Mouse (Mus musculus) MEL (cell line): ENCODE measurements around the gene Nutf2. TPM values are rescaled to one million over a fixed set of nuclear protein-coding genes. Genes with fewer than 3 reads are reported as not detected.

ENCODE experiments used
- DNase-seq: peaks from one replicate; pipeline ENCODE4 v3.0.0; 2011; ENCODE audit warnings: low read depth, low spot score
- H3K27ac ChIP-seq: 2 replicates; pipeline ENCODE4 v1.5.1; 2012; ENCODE audit warnings: low read depth, mild to moderate bottlenecking, control low read depth, low read length, moderate library complexity; ENCODE audit not compliant: control insufficient read depth
- H3K27me3 ChIP-seq, 2 experiments: fragments of 150-350 bp in 1 of 2; sonication (generic) in 1 of 2; 2 replicates each; pipeline ENCODE4 v1.6.1; 2012; ENCODE audit warnings: low read length in 2 of 2, mild to moderate bottlenecking in 2 of 2, improper control_type of control experiment in 1 of 2, moderate library complexity in 1 of 2; ENCODE audit not compliant: insufficient read depth in 2 of 2, control insufficient read depth in 1 of 2
- H3K36me3 ChIP-seq, 2 experiments: 2 replicates each; pipeline ENCODE4 v1.6.1; 2012 to 2014; ENCODE audit warnings: low read length in 2 of 2, improper control_type of control experiment in 1 of 2, inconsistent platforms in 1 of 2, mild to moderate bottlenecking in 1 of 2; ENCODE audit not compliant: insufficient read depth in 2 of 2, control insufficient read depth in 1 of 2
- H3K4me1 ChIP-seq, 2 experiments: fragments of 150-350 bp in 1 of 2; sonication (generic) in 1 of 2; 2 replicates each; pipeline ENCODE4 v1.6.1; 2012; ENCODE audit warnings: low read length in 2 of 2, improper control_type of control experiment in 1 of 2, mild to moderate bottlenecking in 1 of 2; ENCODE audit not compliant: insufficient read depth in 2 of 2, control insufficient read depth in 1 of 2
- H3K4me3 ChIP-seq, 2 experiments: fragments of 150-350 bp in 1 of 2; sonication (generic) in 1 of 2; 2 replicates each; pipeline ENCODE4 v1.5.1; 2012; ENCODE audit warnings: low read depth in 2 of 2, low read length in 2 of 2, mild to moderate bottlenecking in 2 of 2, moderate library complexity in 2 of 2, control low read depth in 1 of 2, improper control_type of control experiment in 1 of 2; ENCODE audit not compliant: control insufficient read depth in 1 of 2, insufficient read depth in 1 of 2
- H3K79me2 ChIP-seq: 2 replicates; pipeline ENCODE4 v1.6.1; 2012; ENCODE audit warnings: mild to moderate bottlenecking, low read length, moderate library complexity; ENCODE audit not compliant: control insufficient read depth, poor library complexity, insufficient read depth
- H3K9ac ChIP-seq: 2 replicates; pipeline ENCODE4 v1.6.1; 2012; ENCODE audit warnings: low read depth, mild to moderate bottlenecking, control low read depth, low read length, moderate library complexity; ENCODE audit not compliant: control insufficient read depth, poor library complexity, severe bottlenecking
- H3K9me3 ChIP-seq: fragments of 150-350 bp; sonication (generic); replicated peaks from 2 replicates; pipeline ENCODE4 v1.6.1; 2012; ENCODE audit warnings: mild to moderate bottlenecking, low read length, improper control_type of control experiment, moderate library complexity; ENCODE audit not compliant: insufficient read depth
- BHLHE40 ChIP-seq: IDR thresholded peaks from 2 replicates; pipeline ENCODE4 v1.6.1; 2012; ENCODE audit warnings: low read depth, mild to moderate bottlenecking, inconsistent platforms, low read length, improper control_type of control experiment, borderline replicate concordance
- CTCF ChIP-seq, 3 experiments: IDR thresholded peaks in 2 of 3; conservative IDR thresholded peaks in 1 of 3; 2 replicates each; pipeline ENCODE4 v1.5.1; 2011 to 2012; ENCODE audit warnings: low read length in 3 of 3, low read depth in 2 of 3, mild to moderate bottlenecking in 2 of 3, improper control_type of control experiment in 1 of 3, inconsistent platforms in 1 of 3, mixed read lengths in 1 of 3, moderate library complexity in 1 of 3; ENCODE audit not compliant: control insufficient read depth in 1 of 3, insufficient read depth in 1 of 3, poor library complexity in 1 of 3, severe bottlenecking in 1 of 3
- E2F4 ChIP-seq: IDR thresholded peaks from 2 replicates; pipeline ENCODE4 v1.6.1; 2011; ENCODE audit warnings: low read depth, low read length, improper control_type of control experiment, borderline replicate concordance
- ELF1 ChIP-seq: IDR thresholded peaks from 2 replicates; pipeline ENCODE4 v1.6.1; 2014; ENCODE audit warnings: low read depth, mild to moderate bottlenecking, inconsistent platforms, low read length, improper control_type of control experiment, moderate library complexity
- EP300 ChIP-seq, 2 experiments: IDR thresholded peaks; 2 replicates each; pipeline ENCODE4 v1.6.1; 2011; ENCODE audit warnings: improper control_type of control experiment in 2 of 2, low read length in 2 of 2, low read depth in 1 of 2, mild to moderate bottlenecking in 1 of 2
- ETS1 ChIP-seq: IDR thresholded peaks from 2 replicates; pipeline ENCODE4 v1.6.1; 2012; ENCODE audit warnings: low read depth, mild to moderate bottlenecking, inconsistent platforms, low read length, improper control_type of control experiment, moderate library complexity
- HCFC1 ChIP-seq: IDR thresholded peaks from 2 replicates; pipeline ENCODE4 v1.6.1; 2012; ENCODE audit warnings: low read depth, mild to moderate bottlenecking, inconsistent platforms, low read length, improper control_type of control experiment, moderate library complexity
- KAT2A ChIP-seq: conservative IDR thresholded peaks from 2 replicates; pipeline ENCODE4 v1.6.1; 2012; ENCODE audit warnings: low read depth, low read length, improper control_type of control experiment, inconsistent platforms
- MAFK ChIP-seq: IDR thresholded peaks from 2 replicates; pipeline ENCODE4 v1.6.1; 2011; ENCODE audit warnings: low read depth, mild to moderate bottlenecking, low read length, improper control_type of control experiment, borderline replicate concordance
- MAZ ChIP-seq: IDR thresholded peaks from 2 replicates; pipeline ENCODE4 v1.6.1; 2012; ENCODE audit warnings: low read depth, mild to moderate bottlenecking, inconsistent platforms, low read length, improper control_type of control experiment
- MEF2A ChIP-seq: IDR thresholded peaks from 2 replicates; pipeline ENCODE4 v1.6.1; 2014; ENCODE audit warnings: low read depth, mild to moderate bottlenecking, inconsistent platforms, low read length, improper control_type of control experiment; ENCODE audit not compliant: poor library complexity, insufficient replicate concordance, severe bottlenecking; ENCODE audit errors: extremely low read depth
- MXI1 ChIP-seq: IDR thresholded peaks from 2 replicates; pipeline ENCODE4 v1.6.1; 2011; ENCODE audit warnings: mild to moderate bottlenecking, low read depth, low read length, improper control_type of control experiment
- MYB ChIP-seq: IDR thresholded peaks from 2 replicates; pipeline ENCODE4 v1.6.1; 2011; ENCODE audit warnings: mild to moderate bottlenecking, low read depth, low read length, improper control_type of control experiment
- MYC ChIP-seq: IDR thresholded peaks from 2 replicates; pipeline ENCODE4 v1.6.1; 2011; ENCODE audit warnings: low read depth, mild to moderate bottlenecking, low read length, improper control_type of control experiment, moderate library complexity
- NRF1 ChIP-seq: IDR thresholded peaks from 2 replicates; pipeline ENCODE4 v1.6.1; 2014; ENCODE audit warnings: low read depth, mild to moderate bottlenecking, inconsistent platforms, low read length, improper control_type of control experiment, moderate library complexity; ENCODE audit not compliant: poor library complexity, insufficient read depth, severe bottlenecking
- POLR2A ChIP-seq, 2 experiments: IDR thresholded peaks; 2 replicates each; pipeline ENCODE4 v1.6.1; 2011 to 2012; ENCODE audit warnings: low read length in 2 of 2, mild to moderate bottlenecking in 2 of 2, control low read depth in 1 of 2, improper control_type of control experiment in 1 of 2, low read depth in 1 of 2, moderate library complexity in 1 of 2; ENCODE audit not compliant: control insufficient read depth in 1 of 2, insufficient read depth in 1 of 2, poor library complexity in 1 of 2
- POLR2AphosphoS2 ChIP-seq: IDR thresholded peaks from 2 replicates; pipeline ENCODE4 v1.6.1; 2011; ENCODE audit warnings: low read length, improper control_type of control experiment
- RAD21 ChIP-seq: IDR thresholded peaks from 2 replicates; pipeline ENCODE4 v1.6.1; 2011; ENCODE audit warnings: mild to moderate bottlenecking, low read depth, low read length, improper control_type of control experiment
- RCOR1 ChIP-seq: IDR thresholded peaks from 2 replicates; pipeline ENCODE4 v1.6.1; 2012; ENCODE audit warnings: low read depth, mild to moderate bottlenecking, inconsistent platforms, low read length, improper control_type of control experiment
- SMC3 ChIP-seq: IDR thresholded peaks from 2 replicates; pipeline ENCODE4 v1.6.1; 2011; ENCODE audit warnings: low read depth, low read length, improper control_type of control experiment
- TAL1 ChIP-seq: IDR thresholded peaks from 2 replicates; pipeline ENCODE4 v1.6.1; 2012; ENCODE audit warnings: mild to moderate bottlenecking, inconsistent platforms, low read length, moderate library complexity, mixed read lengths
- TBP ChIP-seq: IDR thresholded peaks from 2 replicates; pipeline ENCODE4 v1.8.0; 2011; ENCODE audit warnings: low read depth, low read length, improper control_type of control experiment
- TCF12 ChIP-seq: IDR thresholded peaks from 2 replicates; pipeline ENCODE4 v1.6.1; 2014; ENCODE audit warnings: low read depth, mild to moderate bottlenecking, inconsistent platforms, low read length, improper control_type of control experiment, moderate library complexity
- USF1 ChIP-seq: IDR thresholded peaks from 2 replicates; pipeline ENCODE4 v1.6.1; 2014; ENCODE audit warnings: low read depth, mild to moderate bottlenecking, inconsistent platforms, low read length, improper control_type of control experiment, moderate library complexity
- USF2 ChIP-seq, 2 experiments: IDR thresholded peaks; 2 replicates each; pipeline ENCODE4 v1.6.1; 2011 to 2012; ENCODE audit warnings: improper control_type of control experiment in 2 of 2, low read length in 2 of 2, borderline replicate concordance in 1 of 2, inconsistent platforms in 1 of 2, low read depth in 1 of 2, mild to moderate bottlenecking in 1 of 2; ENCODE audit not compliant: insufficient read depth in 1 of 2
- ZC3H11A ChIP-seq: IDR thresholded peaks from 2 replicates; pipeline ENCODE4 v1.6.1; 2012; ENCODE audit warnings: low read depth, mild to moderate bottlenecking, inconsistent platforms, low read length, improper control_type of control experiment
- ZMIZ1 ChIP-seq: IDR thresholded peaks from 2 replicates; pipeline ENCODE4 v1.6.1; 2012; ENCODE audit warnings: low read depth, mild to moderate bottlenecking, inconsistent platforms, low read length, improper control_type of control experiment, moderate library complexity
- ZNF384 ChIP-seq: IDR thresholded peaks from 2 replicates; pipeline ENCODE4 v1.6.1; 2012; ENCODE audit warnings: low read depth, mild to moderate bottlenecking, inconsistent platforms, low read length, improper control_type of control experiment
- polyA plus RNA-seq, 2 experiments: library from polyadenylated mRNA; stranded (reverse) in 1 of 2; unstranded in 1 of 2; fragments of >175 nt in 1 of 2; fragments of >200 nt in 1 of 2; gene quantifications; 2 replicates each; pipeline versions ENCODE4 v1.2.1 to v1.2.4; 2012; ENCODE audit warnings: low replicate concordance in 2 of 2, low read depth in 1 of 2; ENCODE audit not compliant: insufficient read length in 2 of 2, insufficient read depth in 1 of 2, missing spikeins in 1 of 2
- total RNA-seq: library from RNA; depleted of rRNA; stranded (reverse); fragments of 300-350 nt; gene quantifications from 2 replicates; pipeline ENCODE4 v1.2.3, GENCODE M21; 2012

The Nutf2 gene
- total and polyA plus RNA-seq, 3 experiments = 28.0 to 167 TPM; not detected in 1

GRCm38 (mm10) chr8:105874301-105874700, 13.9 kb downstream of the Nutf2 start:
- Histone ChIP-seq H3K4me3 (no peak overlapping the region), H3K9ac (no peak overlapping the region), H3K27me3 (no peaks in the 10 kb centered on the region), H3K27ac (no peak overlapping the region), H3K9me3 (no peaks in the 10 kb centered on the region), H3K79me2 (peaks cover 26% of the 10 kb centered on the region), H3K4me1 (no peaks in the 10 kb centered on the region), H3K36me3 (peaks cover 0 to 31% of the 10 kb centered on the region in 2 experiments; a peak in 2 of 4 replicates)
- TF ChIP-seq MAFK = no peak
- no peak for TF ChIP-seq POLR2A (IDR thresholded peaks at IDR 0.05; ENCODE audit: control insufficient read depth in 1 of 2, insufficient read depth in 1 of 2, low read depth in 1 of 2, low read length in 2 of 2, poor library complexity in 1 of 2)
- TF ChIP-seq ETS1 = no peak
- TF ChIP-seq ZNF384 = no peak
- no peak for TF ChIP-seq RAD21
- TF ChIP-seq E2F4 = no peak
- TF ChIP-seq ZC3H11A = no peak
- no peak for TF ChIP-seq MAZ
- DNase-seq = no peak

- Histone ChIP-seq H3K27ac (peak within 1 kb of the TSS; percentile 70), H3K4me3 (peak within 1 kb of the TSS; percentile 86 to 98), H3K9ac (peak within 1 kb of the TSS; percentile 90), H3K9me3 (no peaks in the 10 kb centered on the region), H3K36me3 (peaks cover 5 to 10% of the 10 kb centered on the region in 2 experiments), H3K79me2 (peaks cover 25% of the 10 kb centered on the region), H3K27me3 (no peaks in the 10 kb centered on the region), H3K4me1 (peaks cover 0 to 4% of the 10 kb centered on the region in 2 experiments; a peak in 1 of 4 replicates)
- DNase-seq = peak; percentile 94
- TF ChIP-seq ZC3H11A (peak; percentile 5; the same call in 1 of the 2 replicates), POLR2AphosphoS2 (peak; percentile 97), TAL1 (no peak), TCF12 (peak; percentile 86), MXI1 (peak; percentile 89), E2F4 (peak; percentile 60; the same call in 1 of the 2 replicates), ZNF384 (no peak), MYC (peak; percentile 71; the same call in 1 of the 2 replicates), KAT2A (no peak; the same call in 1 of the 2 replicates), ELF1 (peak; percentile 87), EP300 (IDR thresholded peaks at IDR 0.05; ENCODE audit: low read depth in 1 of 2, low read length in 2 of 2) (peak in 1 of 2 experiments; percentile 68; a peak in 2 of 4 replicates), ETS1 (peak; percentile 51; the same call in 1 of the 2 replicates), NRF1 (peak; percentile 36; the same call in 1 of the 2 replicates), MEF2A (no peak), CTCF (IDR thresholded peaks at IDR 0.05 in 2 of 3, conservative IDR thresholded peaks at IDR 0.05 in 1 of 3; ENCODE audit: control insufficient read depth in 1 of 3, insufficient read depth in 1 of 3, low read depth in 2 of 3, low read length in 3 of 3, poor library complexity in 1 of 3, severe bottlenecking in 1 of 3) (no peak), MYB (peak; percentile 91), USF2 (IDR thresholded peaks at IDR 0.05; ENCODE audit: borderline replicate concordance in 1 of 2, insufficient read depth in 1 of 2, low read depth in 1 of 2, low read length in 2 of 2) (no peak), HCFC1 (peak; percentile 95), RCOR1 (no peak), ZMIZ1 (peak; percentile 77), BHLHE40 (no peak), MAZ (no peak; the same call in 1 of the 2 replicates), SMC3 (peak; percentile 26; the same call in 1 of the 2 replicates), TBP (peak; percentile 87), USF1 (peak; percentile 38; the same call in 1 of the 2 replicates)
Observed at GRCm38 (mm10) chr8:105880754-105881520, 20.6 kb downstream of the Nutf2 start, which contains the start of gene Edc4. Gene Edc4 (plus strand): TSS chr8:105880881.
